Mouse (Mus musculus) urinary bladder, adult 2 months (tissue): ENCODE results near the gene Dnajc11. TPM values are rescaled to one million over a fixed set of nuclear protein-coding genes. Genes with fewer than 3 reads are reported as not detected.

ENCODE experiments used
- DNase-seq: peaks from one replicate; pipeline ENCODE4 v3.0.0; 2022; ENCODE audit warnings: low spot score
- polyA plus RNA-seq: library from polyadenylated mRNA; depleted of rRNA; stranded (reverse); fragments of >200 nt; gene quantifications from 2 replicates; pipeline ENCODE4 v1.2.3, GENCODE M21; 2012; rRNA removed

Dnajc11 gene
- polyA plus RNA-seq, result 33.6 and 35.7 TPM in 2 replicates

- DNase-seq, result peak; percentile 99
These were observed at the start of gene Dnajc11 for GRCm38 (mm10) chr4:151933505-151934214. Gene Dnajc11, plus strand, starts transcription at chr4:151933691.

DNA sequence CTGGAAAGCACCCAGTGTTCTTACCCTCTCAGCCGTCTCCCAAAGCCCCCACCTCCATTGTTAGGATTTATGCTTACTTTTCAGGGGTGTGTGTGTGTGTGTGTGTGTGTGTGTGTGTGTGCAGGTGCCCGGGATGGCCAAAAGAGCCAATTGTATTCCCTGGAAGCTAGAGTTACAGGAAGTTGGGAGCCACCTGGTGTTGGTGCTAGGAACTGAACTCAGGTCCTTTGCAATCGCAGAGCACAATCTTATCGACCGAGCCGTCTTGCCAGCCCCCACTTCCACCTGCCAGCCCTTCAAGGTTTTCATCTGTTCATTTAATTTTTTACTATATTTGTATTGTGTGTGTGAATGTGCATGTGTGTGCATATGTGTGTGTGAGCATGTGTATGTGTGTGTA lies 40.2 kb upstream of the Dnajc11 start:
- DNase-seq, result no peak

DNA sequence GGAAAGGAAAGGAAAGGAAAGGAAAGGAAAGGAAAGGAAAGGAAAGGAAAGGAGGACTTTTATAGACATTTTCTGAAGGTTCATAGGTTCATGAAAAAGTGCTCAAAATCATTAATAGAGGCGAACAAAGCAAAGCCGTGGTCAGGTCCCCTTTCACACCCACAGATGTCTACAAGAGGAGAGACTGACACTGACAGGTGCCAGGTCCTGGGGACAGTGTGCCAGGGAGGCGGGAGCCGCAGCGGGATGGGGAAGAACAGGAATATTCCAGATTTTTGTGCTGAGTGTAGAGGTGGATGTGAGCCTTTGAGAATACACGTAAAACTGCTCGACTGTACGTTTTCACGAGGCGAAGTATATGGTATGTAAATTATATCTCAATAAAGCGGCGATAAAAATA lies 38.6 kb upstream of the Dnajc11 start:
- DNase-seq, result no peak

DNA sequence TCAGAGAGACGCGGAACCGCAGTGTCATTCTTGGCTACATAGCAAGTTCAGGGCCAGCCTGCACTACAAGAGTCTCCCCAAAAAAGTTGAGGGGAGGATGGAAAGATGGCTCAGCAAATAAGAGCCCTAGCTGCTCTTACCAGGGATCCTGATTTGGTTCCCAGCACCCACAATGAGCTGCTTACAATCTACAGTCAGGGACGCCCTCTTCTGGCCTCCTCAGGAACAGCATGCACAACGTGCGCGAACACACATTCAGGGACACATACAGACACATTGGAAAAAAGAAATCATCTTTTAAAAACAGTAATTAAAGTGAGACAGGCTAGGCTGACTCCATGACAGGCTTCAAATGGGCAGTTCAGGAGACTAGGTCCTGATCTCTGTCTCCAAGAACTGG lies 37.9 kb upstream of the Dnajc11 start:
- DNase-seq, result no peak

- DNase-seq, result no peak
These were observed 36.3 kb upstream of the Dnajc11 start for GRCm38 (mm10) chr4:151897069-151897617.

DNA sequence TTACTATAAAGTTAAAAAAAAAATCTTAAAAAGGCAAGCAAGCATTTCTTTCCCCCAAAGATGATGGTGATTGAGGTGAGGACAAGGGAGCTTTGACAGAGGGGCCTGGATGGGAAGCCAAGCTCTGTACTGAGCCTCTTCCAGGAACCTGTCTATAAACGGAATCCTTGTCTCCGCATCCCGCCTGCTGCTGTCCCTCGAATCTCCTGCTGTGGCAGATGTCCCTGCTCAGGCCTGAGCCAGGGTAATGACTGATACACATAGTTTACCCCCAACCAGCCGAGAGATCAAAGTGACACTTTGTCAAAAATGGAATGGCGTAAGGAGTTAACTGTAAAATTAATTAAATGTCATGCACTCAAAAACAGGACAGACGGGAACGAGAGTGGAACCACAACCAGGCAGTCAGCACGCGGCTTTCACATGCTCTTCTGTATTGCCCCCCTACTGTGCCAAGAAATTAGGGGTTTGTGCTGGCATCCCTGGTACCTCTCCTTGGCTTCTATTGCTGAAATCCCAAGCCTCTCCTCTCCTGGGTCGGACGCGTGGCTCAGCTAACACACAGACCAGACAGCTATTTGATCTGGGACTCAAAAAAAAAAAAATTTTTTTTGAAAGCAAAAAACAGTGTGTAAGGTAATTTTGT lies 34.8 kb upstream of the Dnajc11 start:
- no peak for DNase-seq

DNA sequence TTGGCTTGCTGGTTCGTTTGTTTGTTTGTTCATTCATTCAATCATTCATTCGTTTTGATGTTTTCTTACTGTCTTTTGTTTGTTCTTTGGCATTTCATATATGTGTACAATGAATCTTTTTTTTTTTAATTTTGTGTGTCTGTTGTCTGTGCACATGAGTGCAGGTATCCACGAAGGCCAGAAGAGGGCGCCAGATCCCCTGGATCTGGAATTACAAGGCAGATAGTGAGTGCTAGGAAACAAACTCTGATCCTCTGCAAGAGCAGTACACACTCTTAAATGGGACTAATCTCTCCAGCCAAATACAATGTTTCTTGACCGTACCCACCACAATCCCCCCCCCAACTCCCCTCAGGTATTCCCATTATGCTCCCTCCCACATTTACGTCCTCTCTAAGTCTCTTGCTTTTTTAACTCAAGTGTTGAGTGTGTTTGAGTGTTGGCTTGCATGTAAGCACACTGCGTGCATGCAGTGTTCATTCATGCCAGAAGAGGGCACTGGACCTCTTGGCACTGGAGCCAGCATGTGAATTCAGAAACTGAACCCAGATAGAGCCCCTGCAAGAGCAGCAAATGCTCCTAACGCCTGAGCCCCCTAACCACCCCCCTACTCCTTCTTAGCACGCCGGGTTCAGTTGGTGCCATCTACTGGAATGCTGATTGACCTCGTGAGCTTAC lies 33.6 kb upstream of the Dnajc11 start:
- no peak for DNase-seq

- no peak for DNase-seq
These were observed 32.8 kb upstream of the Dnajc11 start for GRCm38 (mm10) chr4:151900735-151901134.

GRCm38 (mm10) chr4:151901422-151901821 lies 32.1 kb upstream of the Dnajc11 start:
- no peak for DNase-seq

GRCm38 (mm10) chr4:151902046-151902688 lies 31.3 kb upstream of the Dnajc11 start:
- no peak for DNase-seq

DNA sequence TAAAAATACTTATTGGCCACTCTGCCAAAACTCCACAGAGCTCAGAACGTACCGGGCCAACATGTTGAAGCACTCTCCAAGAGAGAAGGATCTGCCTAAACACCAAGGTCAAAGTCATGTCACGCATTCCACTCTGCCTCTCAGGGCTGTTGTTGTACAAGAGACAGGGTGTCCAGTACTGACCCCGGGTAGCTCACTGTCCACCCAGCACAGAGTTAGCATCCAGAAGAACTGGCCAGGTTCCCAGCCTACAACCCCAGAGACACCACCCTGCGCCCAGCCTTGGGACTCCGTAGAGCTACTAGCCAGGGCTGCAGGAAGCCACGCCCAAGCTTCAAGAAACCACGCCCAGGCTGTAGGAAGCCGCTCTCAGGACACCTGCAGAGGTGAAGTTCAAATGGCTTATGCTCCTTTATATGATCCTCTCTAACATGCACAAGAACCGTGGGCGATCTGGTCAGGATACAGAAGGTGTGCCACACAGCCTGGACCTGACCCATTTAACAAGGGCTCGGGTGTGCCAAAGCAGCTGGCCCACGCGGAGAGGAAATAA lies 30.7 kb upstream of the Dnajc11 start:
- no peak for DNase-seq

- DNase-seq, result no peak
These were observed 29.4 kb upstream of the Dnajc11 start for GRCm38 (mm10) chr4:151904098-151904497.

DNA sequence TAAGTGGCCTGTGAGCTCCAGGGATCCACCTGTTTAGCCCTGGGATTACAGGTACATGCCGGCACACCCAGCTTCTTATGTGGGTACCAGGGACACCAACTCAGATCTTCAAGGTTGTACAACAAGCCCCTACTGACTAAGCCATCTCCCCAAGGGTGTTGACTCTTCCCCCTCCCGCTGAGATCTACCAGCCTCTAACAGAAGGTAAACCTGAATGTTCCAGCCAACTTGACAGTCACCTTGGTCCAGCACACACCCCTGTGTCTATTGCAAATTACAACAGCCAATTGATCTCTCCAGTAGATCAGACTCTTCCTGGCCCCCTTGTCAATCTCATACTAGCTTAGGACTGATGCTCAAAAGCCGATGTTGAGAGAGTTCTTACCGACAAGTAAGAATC lies 27.9 kb upstream of the Dnajc11 start:
- DNase-seq, result no peak

DNA sequence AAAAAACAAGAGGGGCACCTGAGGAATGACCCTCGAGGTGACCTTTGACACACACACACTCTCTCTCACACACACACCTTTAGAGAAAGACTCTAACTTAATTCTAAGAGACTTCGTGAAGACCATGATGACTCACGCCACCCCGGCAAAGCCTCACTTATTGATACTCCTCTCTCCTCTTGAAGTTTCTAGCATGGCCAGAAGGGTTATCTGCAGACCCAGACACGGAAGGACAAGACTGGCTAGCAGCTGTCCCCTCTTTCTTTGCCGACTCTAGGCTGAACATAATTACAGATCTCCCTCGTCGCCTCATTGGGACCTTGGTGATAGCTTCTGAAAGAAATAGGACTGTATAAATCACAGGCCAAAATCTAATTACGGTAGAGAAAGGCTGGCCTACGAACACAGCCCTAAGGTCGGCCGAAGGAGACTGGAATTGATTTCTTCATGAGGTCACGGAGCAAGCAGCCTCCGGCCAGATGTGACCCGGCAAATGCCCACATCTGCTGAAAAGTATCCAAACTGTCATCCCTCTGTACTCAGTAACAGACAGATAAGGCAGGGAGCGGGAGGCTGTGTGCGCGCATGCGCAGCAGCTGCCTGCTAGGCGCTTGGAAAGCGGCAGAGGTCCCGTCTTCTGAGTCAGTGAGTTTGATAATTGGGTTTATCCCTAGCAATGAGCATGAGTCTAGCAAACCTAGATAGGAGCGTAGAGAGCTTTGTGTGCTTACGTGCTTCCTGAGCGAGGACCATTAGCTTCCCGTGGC lies 25.7 kb upstream of the Dnajc11 start:
- DNase-seq, result no peak

- DNase-seq, result no peak
These were observed 24.7 kb upstream of the Dnajc11 start for GRCm38 (mm10) chr4:151908809-151909208.

- no peak for DNase-seq
These were observed 17.2 kb upstream of the Dnajc11 start for GRCm38 (mm10) chr4:151916271-151916670.

DNA sequence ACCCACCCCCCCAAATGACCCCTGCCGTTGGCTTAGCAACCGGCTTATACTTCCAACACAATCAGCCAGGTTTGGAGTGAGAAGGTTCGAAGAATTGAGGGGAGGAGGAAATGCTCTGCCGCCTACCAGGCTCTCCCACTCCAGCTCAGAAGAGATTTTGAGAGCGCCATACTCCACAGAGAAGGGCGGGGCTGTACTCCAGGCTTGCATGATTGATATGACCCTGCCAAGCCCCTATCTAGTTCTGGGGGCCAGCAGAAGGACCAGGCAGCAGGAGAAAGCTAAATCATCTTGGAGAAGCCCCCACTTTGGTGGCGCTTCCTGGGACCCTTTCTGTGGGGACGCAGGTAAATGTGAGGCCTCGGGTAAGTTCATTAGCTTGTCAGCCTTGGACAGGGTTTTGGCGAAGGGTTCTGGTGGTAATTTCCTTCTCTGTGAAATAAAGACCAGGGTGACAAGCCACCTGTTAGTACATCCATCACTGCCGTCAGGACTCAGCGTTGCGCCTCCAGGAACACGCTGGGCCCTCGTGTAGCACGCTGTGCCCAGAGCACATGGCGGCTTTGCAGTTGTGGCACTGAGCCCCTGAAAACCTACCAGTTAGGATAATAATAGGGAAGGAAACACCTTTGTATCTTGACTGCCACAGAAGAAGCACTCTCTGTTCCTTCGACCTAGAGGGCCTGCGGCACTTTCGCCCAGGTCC lies 14.2 kb upstream of the Dnajc11 start:
- no peak for DNase-seq

DNA sequence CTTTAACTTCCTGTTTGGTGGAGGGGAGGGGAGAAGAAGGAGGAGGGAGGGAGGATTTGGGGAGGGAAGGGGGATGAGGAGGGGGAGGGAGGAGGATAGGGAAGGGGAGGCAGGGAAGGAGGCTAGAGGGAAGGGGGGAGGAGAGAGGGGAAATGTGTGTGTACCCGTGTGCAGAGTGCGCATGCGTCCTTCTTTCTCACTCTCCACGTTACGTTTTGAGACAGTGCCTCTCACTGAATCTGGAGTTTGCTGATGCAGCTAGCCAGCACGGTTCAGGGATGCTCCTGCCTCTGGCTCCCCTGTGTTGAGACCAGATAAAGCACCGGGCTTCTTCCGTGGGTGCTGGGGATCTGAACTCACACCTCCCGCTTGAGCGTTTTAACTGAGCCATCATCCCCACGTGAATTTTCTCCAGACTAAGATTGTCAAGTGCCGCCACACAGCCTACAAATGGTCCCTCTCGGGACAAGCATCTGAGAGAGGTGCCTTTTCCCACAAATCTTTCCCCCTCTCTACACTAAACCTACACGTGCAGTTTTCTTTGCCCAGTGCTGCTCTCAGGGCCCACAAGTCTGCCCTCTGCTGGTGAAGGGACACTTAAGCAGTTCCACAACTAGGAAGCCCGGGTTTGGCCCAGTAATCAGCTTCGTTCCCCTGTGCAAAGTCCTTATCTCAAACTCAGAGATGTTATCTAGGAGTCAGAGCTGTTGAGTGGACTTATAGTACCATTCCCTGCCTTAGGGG lies 13.4 kb upstream of the Dnajc11 start:
- no peak for DNase-seq

DNA sequence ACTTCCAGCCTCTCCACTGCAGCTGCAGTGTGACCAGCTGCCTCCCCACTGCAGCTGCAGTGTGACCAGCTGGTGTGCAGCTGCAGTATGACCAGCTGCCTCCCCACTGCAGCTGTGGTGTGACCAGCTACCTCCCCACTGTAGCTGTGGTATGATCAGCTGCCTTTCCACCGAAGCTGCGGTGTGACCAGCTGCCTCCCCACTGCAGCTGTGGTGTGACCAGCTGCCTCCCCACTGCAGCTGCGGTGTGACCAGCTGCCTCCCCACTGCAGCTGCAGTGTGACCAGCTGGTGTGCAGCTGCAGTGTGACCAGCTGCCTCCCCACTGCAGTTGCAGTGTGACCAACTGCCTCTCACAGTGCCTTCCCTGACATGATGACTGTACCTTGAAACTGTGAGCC lies 11.4 kb upstream of the Dnajc11 start:
- no peak for DNase-seq
